23 mouse cellular contexts compared by ENCODE assay signal in genomic region chr13:107337111-107337510, GRCm38 (mm10).
A peak's percentile ranks its signal among the peaks of the same experiment; 100 is the strongest.
DNase-seq lines count a peak whose midpoint lies in the region; ATAC-seq and TF ChIP-seq lines count a peak whose summit lies in the region.
"Had no signal": no experiment of that assay in that cellular context is flagged by ENCODE, and none has a peak within 500 bp of the region (broad histone marks: within the 10 kb centered on the region; RNA-seq: fewer than 3 reads in every experiment).

No protein-coding gene starts in this region.

- no peak for ATAC-seq in forebrain, embryonic 15.5 days (replicated peaks)
- no peak for ATAC-seq in forebrain, embryonic 11.5 days (replicated peaks; ENCODE audit: low FRiP score)
- ATAC-seq in hindbrain, embryonic 16.5 days: peak; percentile 48; the same call in 1 of the 2 replicates
- ATAC-seq: CD4-positive, CD25-positive, alpha-beta regulatory T cell, adult 4 months; intestine, embryonic 16.5 days had no signal

- no peak for TF ChIP-seq POLR2A in thymus, adult 2 months (IDR thresholded peaks at IDR 0.05; ENCODE audit: control insufficient read depth, extremely low read depth, insufficient read depth, low read length, poor library complexity)

- peaks cover 31% of the 10 kb centered on the region for H3K4me1 ChIP-seq in forebrain, embryonic 15.5 days
- H3K4me1 ChIP-seq in forebrain, embryonic 11.5 days (replicated peaks; ENCODE audit: control insufficient read depth, insufficient read depth, low read length): no peaks in the 10 kb centered on the region
- no peaks in the 10 kb centered on the region for H3K4me1 ChIP-seq in hindbrain, embryonic 16.5 days (ENCODE audit: control insufficient read depth, insufficient read depth, low read depth, low read length)
- no peaks in the 10 kb centered on the region for H3K4me1 ChIP-seq in limb, embryonic 10.5 days
- H3K4me1 ChIP-seq in thymus, adult 2 months (replicated peaks; ENCODE audit: control insufficient read depth, insufficient read depth, low read length): no peaks in the 10 kb centered on the region
- H3K4me1 ChIP-seq: embryonic facial prominence, embryonic 10.5 days; heart, embryonic 10.5 days; limb, embryonic 15.5 days; stomach, embryonic 15.5 days had no signal

- H3K4me2 ChIP-seq in forebrain, embryonic 15.5 days (replicated peaks): peak overlapping the region; percentile 8; the same call in 1 of the 2 replicates
- no peak overlapping the region for H3K4me2 ChIP-seq in forebrain, embryonic 11.5 days (ENCODE audit: low read depth, low read length, severe bottlenecking)
- peak overlapping the region; percentile 1; the same call in 1 of the 2 replicates for H3K4me2 ChIP-seq in hindbrain, embryonic 16.5 days (ENCODE audit: low read length)
- H3K4me2 ChIP-seq: limb, embryonic 15.5 days; lung, embryonic 14.5 days; neural tube, embryonic 13.5 days; stomach, embryonic 15.5 days had no signal

- no peak for TF ChIP-seq CTCF in layer of hippocampus, adult 2 months (conservative IDR thresholded peaks at IDR 0.05)
- TF ChIP-seq CTCF in thymus, adult 2 months (IDR thresholded peaks at IDR 0.05; ENCODE audit: borderline replicate concordance, control insufficient read depth, extremely low read depth, insufficient read depth, low read length, poor library complexity): no peak

- no peaks in the 10 kb centered on the region for H3K36me3 ChIP-seq in forebrain, embryonic 15.5 days
- H3K36me3 ChIP-seq in forebrain, embryonic 11.5 days (ENCODE audit: control insufficient read depth, insufficient read depth, low read length): no peaks in the 10 kb centered on the region
- no peaks in the 10 kb centered on the region for H3K36me3 ChIP-seq in hindbrain, embryonic 16.5 days (ENCODE audit: control insufficient read depth, insufficient read depth, low read length)
- H3K36me3 ChIP-seq in limb, embryonic 10.5 days: no peaks in the 10 kb centered on the region
- no peaks in the 10 kb centered on the region for H3K36me3 ChIP-seq in thymus, adult 2 months (ENCODE audit: control insufficient read depth, insufficient read depth, low read length)
- H3K36me3 ChIP-seq: embryonic facial prominence, embryonic 10.5 days; heart, embryonic 10.5 days; limb, embryonic 15.5 days; neural tube, embryonic 13.5 days; stomach, embryonic 15.5 days had no signal

- H3K4me3 ChIP-seq in forebrain, embryonic 15.5 days: no peak overlapping the region
- no peak overlapping the region for H3K4me3 ChIP-seq in forebrain, embryonic 11.5 days (ENCODE audit: low read depth, low read length)
- no peak overlapping the region; the same call in 1 of the 2 replicates for H3K4me3 ChIP-seq in layer of hippocampus, adult 2 months
- no peak overlapping the region for H3K4me3 ChIP-seq in hindbrain, embryonic 16.5 days (ENCODE audit: low read length)
- no peak overlapping the region for H3K4me3 ChIP-seq in limb, embryonic 10.5 days
- H3K4me3 ChIP-seq in thymus, adult 2 months (ENCODE audit: control insufficient read depth, insufficient read depth, low read length): no peak overlapping the region
- H3K4me3 ChIP-seq: embryonic facial prominence, embryonic 10.5 days; heart, embryonic 10.5 days; limb, embryonic 15.5 days; megakaryocyte, embryonic 14.5 days; neural tube, embryonic 13.5 days; stomach, embryonic 15.5 days had no signal

- no peaks in the 10 kb centered on the region for H3K9me3 ChIP-seq in forebrain, embryonic 15.5 days
- H3K9me3 ChIP-seq in forebrain, embryonic 11.5 days (ENCODE audit: control insufficient read depth, low read length): no peaks in the 10 kb centered on the region
- H3K9me3 ChIP-seq in hindbrain, embryonic 16.5 days (ENCODE audit: control insufficient read depth, low read length): no peaks in the 10 kb centered on the region
- no peaks in the 10 kb centered on the region for H3K9me3 ChIP-seq in limb, embryonic 10.5 days (replicated peaks)
- H3K9me3 ChIP-seq: embryonic facial prominence, embryonic 10.5 days; heart, embryonic 10.5 days; limb, embryonic 15.5 days; neural tube, embryonic 13.5 days; stomach, embryonic 15.5 days had no signal

- peak overlapping the region; percentile 47 for H3K27ac ChIP-seq in forebrain, embryonic 15.5 days (replicated peaks)
- H3K27ac ChIP-seq in forebrain, embryonic 11.5 days (ENCODE audit: low read depth, low read length): no peak overlapping the region
- peak overlapping the region; percentile 78 for H3K27ac ChIP-seq in layer of hippocampus, adult 2 months
- H3K27ac ChIP-seq in hindbrain, embryonic 16.5 days (ENCODE audit: low read depth, low read length): no peak overlapping the region
- H3K27ac ChIP-seq in limb, embryonic 10.5 days: no peak overlapping the region
- H3K27ac ChIP-seq in thymus, adult 2 months (ENCODE audit: control insufficient read depth, insufficient read depth, low read length): no peak overlapping the region
- H3K27ac ChIP-seq: embryonic facial prominence, embryonic 10.5 days; heart, embryonic 10.5 days; limb, embryonic 15.5 days; liver, embryonic 14.5 days; neural tube, embryonic 13.5 days; stomach, embryonic 15.5 days had no signal

- WGBS in forebrain, embryonic 15.5 days: 66% methylated on average over 10 of the region's 10 CpGs
- WGBS in forebrain, embryonic 11.5 days: 78% methylated on average over 10 of the region's 10 CpGs
- 57% methylated on average over 10 of the region's 10 CpGs for WGBS in hindbrain, embryonic 16.5 days
- 88% methylated on average over 10 of the region's 10 CpGs for WGBS in limb, embryonic 10.5 days
- WGBS in thymus, adult 2 months: 94% methylated on average over 10 of the region's 10 CpGs

- no peak overlapping the region for H3K9ac ChIP-seq in forebrain, embryonic 15.5 days (replicated peaks)
- H3K9ac ChIP-seq in forebrain, embryonic 11.5 days (ENCODE audit: low read length): no peak overlapping the region
- H3K9ac ChIP-seq in hindbrain, embryonic 16.5 days (ENCODE audit: low read depth, low read length): no peak overlapping the region
- H3K9ac ChIP-seq: limb, embryonic 15.5 days; liver, embryonic 14.5 days; lung, embryonic 14.5 days; neural tube, embryonic 13.5 days; stomach, embryonic 15.5 days had no signal

- no peak for DNase-seq in forebrain, embryonic 11.5 days (ENCODE audit: low spot score)
- no peak for DNase-seq in layer of hippocampus, adult 2 months (ENCODE audit: low spot score in 2 of 2)
- no peak for DNase-seq in layer of hippocampus, postnatal 25 days (ENCODE audit: extremely low spot score in 1 of 2, low spot score in 1 of 2)
- peak; percentile 33 for DNase-seq in brain, adult 2 months (ENCODE audit: low read depth, low spot score)
- no peak for DNase-seq in limb, embryonic 10.5 days (ENCODE audit: low spot score)
- no peak for DNase-seq in thymus, adult 2 months
- DNase-seq: adrenal gland, postnatal 14 days; cerebellum, adult 9-11 months; gastrocnemius, postnatal 10 days; kidney, postnatal 25 days; lung, embryonic 14.5 days; lung, postnatal 36 days had no signal

- H3K27me3 ChIP-seq in forebrain, embryonic 15.5 days: no peaks in the 10 kb centered on the region
- no peaks in the 10 kb centered on the region for H3K27me3 ChIP-seq in forebrain, embryonic 11.5 days (ENCODE audit: control insufficient read depth, insufficient read depth, low read length)
- no peaks in the 10 kb centered on the region for H3K27me3 ChIP-seq in hindbrain, embryonic 16.5 days (replicated peaks; ENCODE audit: control insufficient read depth, insufficient read depth, low read length)
- H3K27me3 ChIP-seq in limb, embryonic 10.5 days (ENCODE audit: low read depth, poor library complexity, severe bottlenecking): no peaks in the 10 kb centered on the region
- H3K27me3 ChIP-seq in thymus, adult 2 months (ENCODE audit: control insufficient read depth, insufficient read depth, low read length): no peaks in the 10 kb centered on the region
- H3K27me3 ChIP-seq: limb, embryonic 15.5 days; neural tube, embryonic 13.5 days; stomach, embryonic 15.5 days had no signal

Comparison
In these comparisons a context has a peak if more than half of its experiments do, and no peak if none do; other contexts are left out.
1. H3K27ac ChIP-seq: peak in forebrain, embryonic 15.5 days (single experiment) and layer of hippocampus, adult 2 months (single experiment); none in forebrain, embryonic 11.5 days (single experiment), hindbrain, embryonic 16.5 days (single experiment), limb, embryonic 10.5 days (single experiment) and thymus, adult 2 months (single experiment).